Mouse (Mus musculus): ENCODE measurements around the gene U2af1l4.

DNA sequence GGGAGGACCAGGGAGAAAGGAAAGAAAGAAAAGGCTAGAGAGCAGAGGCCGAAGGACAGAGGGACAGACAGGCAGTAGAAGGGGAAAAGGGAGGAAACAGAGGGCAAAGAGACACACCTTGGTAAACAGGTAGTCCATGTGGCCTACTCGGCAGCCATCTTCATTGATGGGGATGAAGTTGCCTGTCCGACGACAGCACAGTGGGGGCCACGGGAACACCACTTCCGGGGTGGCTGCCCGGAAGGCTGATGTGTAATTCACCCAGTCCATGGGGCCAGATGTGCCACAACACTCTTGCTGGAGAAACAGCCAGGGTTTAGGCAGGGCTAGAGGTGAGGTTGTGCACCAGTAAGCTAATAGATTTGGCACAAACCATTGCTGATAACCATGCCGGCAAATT lies 41.8 kb downstream of the U2af1l4 start:
- no peak for TF ChIP-seq CTCF (IDR thresholded peaks at IDR 0.05)
- TF ChIP-seq EP300 (IDR thresholded peaks at IDR 0.05), result no peak
